Mouse (Mus musculus): Measurements from ENCODE around the gene Fer1l5. TPM values are rescaled to one million over a fixed set of nuclear protein-coding genes. Genes with fewer than 3 reads are reported as not detected.

Gene Fer1l5
- polyA plus RNA-seq, 2 experiments: 0.02 to 0.13 TPM

- WGBS (ENCODE audit: insufficient replicate concordance): 62% methylated on average over 6 of the region's 6 CpGs
- no peak for TF ChIP-seq EP300 (IDR thresholded peaks at IDR 0.05; ENCODE audit: low read depth)
- no peak for TF ChIP-seq CTCF (IDR thresholded peaks at IDR 0.05; ENCODE audit: low read depth)
- no peak overlapping the region for H3K9ac ChIP-seq (replicated peaks)
- H3K36me3 ChIP-seq (replicated peaks; ENCODE audit: control insufficient read depth, insufficient read depth, low read depth): peaks cover 11% of the 10 kb centered on the region
- no peaks in the 10 kb centered on the region for H3K9me3 ChIP-seq (ENCODE audit: control insufficient read depth, low read length)
- DNase-seq (ENCODE audit: low read depth in 3 of 3, low spot score in 3 of 3): no peak
- no peaks in the 10 kb centered on the region for H3K4me1 ChIP-seq (replicated peaks; ENCODE audit: control insufficient read depth in 2 of 2, insufficient read depth in 2 of 2, low read length in 1 of 2)
- H3K4me2 ChIP-seq (ENCODE audit: low read depth): no peak overlapping the region
- H3K27ac ChIP-seq: no peak overlapping the region
- no peaks in the 10 kb centered on the region for H3K27me3 ChIP-seq (ENCODE audit: control insufficient read depth, insufficient read depth, low read length)
- H3K4me3 ChIP-seq (ENCODE audit: insufficient read depth in 1 of 2, low read depth in 2 of 2, low read length in 2 of 2): no peak overlapping the region
- ATAC-seq (ENCODE audit: insufficient read depth): no peak
Measured at GRCm38 (mm10) chr1:36331743-36332142, 40.3 kb upstream of the Fer1l5 start.

GRCm38 (mm10) chr1:36332955-36333887 is 38.9 kb upstream of the Fer1l5 start:
- no peak for DNase-seq (ENCODE audit: low read depth in 3 of 3, low spot score in 3 of 3)
- Histone ChIP-seq H3K9me3 (ENCODE audit: control insufficient read depth, low read length) (no peaks in the 10 kb centered on the region), H3K27ac (no peak overlapping the region), H3K4me2 (ENCODE audit: low read depth) (no peak overlapping the region), H3K27me3 (ENCODE audit: control insufficient read depth, insufficient read depth, low read length) (no peaks in the 10 kb centered on the region), H3K4me3 (ENCODE audit: insufficient read depth in 1 of 2, low read depth in 2 of 2, low read length in 2 of 2) (no peak overlapping the region), H3K9ac (replicated peaks) (no peak overlapping the region), H3K36me3 (replicated peaks; ENCODE audit: control insufficient read depth, insufficient read depth, low read depth) (peaks cover 21% of the 10 kb centered on the region), H3K4me1 (replicated peaks; ENCODE audit: control insufficient read depth in 2 of 2, insufficient read depth in 2 of 2, low read length in 1 of 2) (no peaks in the 10 kb centered on the region)
- ATAC-seq (ENCODE audit: insufficient read depth): no peak
- TF ChIP-seq CTCF (IDR thresholded peaks at IDR 0.05; ENCODE audit: low read depth): no peak
- TF ChIP-seq EP300 (IDR thresholded peaks at IDR 0.05; ENCODE audit: low read depth): no peak
- WGBS (ENCODE audit: insufficient replicate concordance): 78% methylated on average over 14 of the region's 14 CpGs

GRCm38 (mm10) chr1:36342547-36342946 is 29.5 kb upstream of the Fer1l5 start:
- peaks cover 82% of the 10 kb centered on the region for H3K36me3 ChIP-seq (replicated peaks; ENCODE audit: control insufficient read depth, insufficient read depth, low read depth)
- no peaks in the 10 kb centered on the region for H3K27me3 ChIP-seq (ENCODE audit: control insufficient read depth, insufficient read depth, low read length)
- TF ChIP-seq EP300 (IDR thresholded peaks at IDR 0.05; ENCODE audit: low read depth) (no peak), CTCF (IDR thresholded peaks at IDR 0.05; ENCODE audit: low read depth) (no peak)
- H3K9me3 ChIP-seq (ENCODE audit: control insufficient read depth, low read length): no peaks in the 10 kb centered on the region
- H3K4me1 ChIP-seq (replicated peaks; ENCODE audit: control insufficient read depth in 2 of 2, insufficient read depth in 2 of 2, low read length in 1 of 2): no peaks in the 10 kb centered on the region
- no peak overlapping the region for H3K4me3 ChIP-seq (ENCODE audit: insufficient read depth in 1 of 2, low read depth in 2 of 2, low read length in 2 of 2)
- H3K9ac ChIP-seq (replicated peaks): no peak overlapping the region
- no peak overlapping the region for H3K27ac ChIP-seq
- ATAC-seq (ENCODE audit: insufficient read depth): no peak
- no peak for DNase-seq (ENCODE audit: low read depth in 3 of 3, low spot score in 3 of 3)
- 79% methylated on average over 6 of the region's 6 CpGs for WGBS (ENCODE audit: insufficient replicate concordance)
- H3K4me2 ChIP-seq (ENCODE audit: low read depth): no peak overlapping the region

- Histone ChIP-seq H3K4me1 (replicated peaks; ENCODE audit: control insufficient read depth in 2 of 2, insufficient read depth in 2 of 2, low read length in 1 of 2) (peaks cover 0 to 3% of the 10 kb centered on the region in 2 experiments; a peak in 1 of 4 replicates), H3K4me3 (ENCODE audit: insufficient read depth in 1 of 2, low read depth in 2 of 2, low read length in 2 of 2) (no peak overlapping the region), H3K27me3 (ENCODE audit: control insufficient read depth, insufficient read depth, low read length) (no peaks in the 10 kb centered on the region), H3K36me3 (replicated peaks; ENCODE audit: control insufficient read depth, insufficient read depth, low read depth) (peaks cover 75% of the 10 kb centered on the region), H3K4me2 (ENCODE audit: low read depth) (no peak overlapping the region), H3K9ac (replicated peaks) (no peak overlapping the region), H3K9me3 (ENCODE audit: control insufficient read depth, low read length) (no peaks in the 10 kb centered on the region), H3K27ac (no peak overlapping the region)
- no peak for ATAC-seq (ENCODE audit: insufficient read depth)
- WGBS (ENCODE audit: insufficient replicate concordance): 77% methylated on average over 4 of the region's 4 CpGs
- no peak for TF ChIP-seq CTCF (IDR thresholded peaks at IDR 0.05; ENCODE audit: low read depth)
- no peak for TF ChIP-seq EP300 (IDR thresholded peaks at IDR 0.05; ENCODE audit: low read depth)
- no peak for DNase-seq (ENCODE audit: low read depth in 3 of 3, low spot score in 3 of 3)
Measured at GRCm38 (mm10) chr1:36352351-36352750, 19.7 kb upstream of the Fer1l5 start.

GRCm38 (mm10) chr1:36356955-36357695 is 15.0 kb upstream of the Fer1l5 start:
- peak; percentile 33; the same call in 1 of the 2 replicates for ATAC-seq (ENCODE audit: insufficient read depth)
- no peak for DNase-seq (ENCODE audit: low read depth in 3 of 3, low spot score in 3 of 3)
- H3K36me3 ChIP-seq (replicated peaks; ENCODE audit: control insufficient read depth, insufficient read depth, low read depth): peaks cover 46% of the 10 kb centered on the region
- peaks cover 0 to 3% of the 10 kb centered on the region in 2 experiments; a peak in 1 of 4 replicates for H3K4me1 ChIP-seq (replicated peaks; ENCODE audit: control insufficient read depth in 2 of 2, insufficient read depth in 2 of 2, low read length in 1 of 2)
- no peak overlapping the region for H3K9ac ChIP-seq (replicated peaks)
- WGBS (ENCODE audit: insufficient replicate concordance): 74% methylated on average over 5 of the region's 5 CpGs
- H3K27me3 ChIP-seq (ENCODE audit: control insufficient read depth, insufficient read depth, low read length): no peaks in the 10 kb centered on the region
- H3K4me3 ChIP-seq (ENCODE audit: insufficient read depth in 1 of 2, low read depth in 2 of 2, low read length in 2 of 2): no peak overlapping the region
- H3K4me2 ChIP-seq (ENCODE audit: low read depth): no peak overlapping the region
- no peak for TF ChIP-seq CTCF (IDR thresholded peaks at IDR 0.05; ENCODE audit: low read depth)
- TF ChIP-seq EP300 (IDR thresholded peaks at IDR 0.05; ENCODE audit: low read depth): no peak
- no peak overlapping the region for H3K27ac ChIP-seq
- H3K9me3 ChIP-seq (ENCODE audit: control insufficient read depth, low read length): no peaks in the 10 kb centered on the region

All from liver, embryonic 14.5 days (tissue).